17 mouse cellular contexts compared by ENCODE assay signal in genomic region chr1:184503827-184504355, GRCm38 (mm10).
DNase-seq lines count a peak whose midpoint lies in the region; ATAC-seq and TF ChIP-seq lines count a peak whose summit lies in the region.
"Had no signal": no experiment of that assay in that cellular context is flagged by ENCODE, and none has a peak within 500 bp of the region (broad histone marks: within the 10 kb centered on the region; RNA-seq: fewer than 3 reads in every experiment).

No protein-coding gene starts in this region.

- 67% methylated on average over 4 of the region's 4 CpGs for WGBS in lung, adult 2 months
- 53% methylated on average over 4 of the region's 4 CpGs for WGBS in lung, postnatal 0 days
- 83% methylated on average over 4 of the region's 4 CpGs for WGBS in hindbrain, embryonic 10.5 days

- no peak overlapping the region for H3K4me2 ChIP-seq in lung, postnatal 0 days (replicated peaks; ENCODE audit: low read depth, low read length)
- H3K4me2 ChIP-seq: embryonic facial prominence, embryonic 15.5 days; forebrain, embryonic 15.5 days; heart, embryonic 12.5 days; hindbrain, embryonic 15.5 days had no signal

- H3K4me1 ChIP-seq in lung, adult 2 months (ENCODE audit: control insufficient read depth, insufficient read depth, low read length) = no peaks in the 10 kb centered on the region; the same call in 1 of the 2 replicates
- H3K4me1 ChIP-seq in lung, postnatal 0 days (ENCODE audit: insufficient read depth, low read depth, low read length) = no peaks in the 10 kb centered on the region
- no peaks in the 10 kb centered on the region for H3K4me1 ChIP-seq in hindbrain, embryonic 10.5 days (replicated peaks)
- H3K4me1 ChIP-seq: embryonic facial prominence, embryonic 15.5 days; forebrain, embryonic 15.5 days; heart, embryonic 12.5 days; hindbrain, embryonic 15.5 days had no signal

- DNase-seq in lung, adult 18-20 months = peak; percentile 24 to 57
- DNase-seq in lung, adult 2 months = no peak
- peak; percentile 46 for DNase-seq in lung, postnatal 0 days (ENCODE audit: low spot score)
- DNase-seq in lung, postnatal 36 days = peak; percentile 82
- DNase-seq in T-cell, adult 2 months (ENCODE audit: low spot score) = no peak
- DNase-seq in hindbrain, embryonic 10.5 days (ENCODE audit: low spot score) = no peak
- DNase-seq: adrenal gland, adult 2 months; adrenal gland, postnatal 25 days; cerebellum, adult 2 months; cerebellum, postnatal 10 days; embryo, embryonic 11 days; heart, adult 2 months had no signal

- no peak for TF ChIP-seq POLR2A in lung, adult 2 months (IDR thresholded peaks at IDR 0.05; ENCODE audit: borderline replicate concordance, extremely low read depth, low read depth, low read length)

- ATAC-seq in lung, postnatal 0 days = peak; percentile 33
- ATAC-seq in erythroblast, adult 5-6 weeks (replicated peaks; ENCODE audit: low FRiP score, poor library complexity, severe bottlenecking) = no peak
- ATAC-seq: forebrain, embryonic 15.5 days had no signal

- H3K27me3 ChIP-seq in lung, postnatal 0 days (replicated peaks; ENCODE audit: insufficient read depth, low read length) = no peaks in the 10 kb centered on the region
- no peaks in the 10 kb centered on the region for H3K27me3 ChIP-seq in hindbrain, embryonic 10.5 days (ENCODE audit: insufficient read depth, poor library complexity, severe bottlenecking)
- H3K27me3 ChIP-seq: embryonic facial prominence, embryonic 15.5 days; forebrain, embryonic 15.5 days; heart, embryonic 12.5 days; hindbrain, embryonic 15.5 days had no signal

- H3K9ac ChIP-seq in lung, postnatal 0 days (replicated peaks; ENCODE audit: low read depth) = no peak overlapping the region
- H3K9ac ChIP-seq: embryonic facial prominence, embryonic 15.5 days; forebrain, embryonic 15.5 days; heart, embryonic 12.5 days; hindbrain, embryonic 15.5 days had no signal

- TF ChIP-seq CTCF in lung, adult 2 months (IDR thresholded peaks at IDR 0.05; ENCODE audit: insufficient read depth, low read length) = no peak
- no peak for TF ChIP-seq CTCF in lung, postnatal 0 days (IDR thresholded peaks at IDR 0.05)

- peak; percentile 68 for TF ChIP-seq EP300 in lung, postnatal 0 days (IDR thresholded peaks at IDR 0.05)

- no peaks in the 10 kb centered on the region for H3K9me3 ChIP-seq in lung, postnatal 0 days (ENCODE audit: low read length)
- H3K9me3 ChIP-seq in hindbrain, embryonic 10.5 days = 0 out of 2 replicates have a peak, but pooled peaks cover 3% of the 10 kb centered on the region
- H3K9me3 ChIP-seq: embryonic facial prominence, embryonic 15.5 days; forebrain, embryonic 15.5 days; hindbrain, embryonic 15.5 days had no signal

- H3K27ac ChIP-seq in lung, postnatal 0 days (ENCODE audit: low read length) = peak overlapping the region; percentile 27; the same call in 1 of the 2 replicates
- H3K27ac ChIP-seq in hindbrain, embryonic 10.5 days = no peak overlapping the region
- H3K27ac ChIP-seq: embryonic facial prominence, embryonic 15.5 days; forebrain, embryonic 15.5 days; heart, adult 2 months; hindbrain, embryonic 15.5 days had no signal

- no peak overlapping the region for H3K4me3 ChIP-seq in lung, adult 2 months (replicated peaks; ENCODE audit: extremely low read depth, low read depth, low read length)
- no peak overlapping the region for H3K4me3 ChIP-seq in lung, postnatal 0 days (ENCODE audit: low read depth, low read length)
- H3K4me3 ChIP-seq in hindbrain, embryonic 10.5 days = no peak overlapping the region
- H3K4me3 ChIP-seq: embryonic facial prominence, embryonic 15.5 days; forebrain, embryonic 15.5 days; heart, adult 2 months; heart, embryonic 12.5 days; hindbrain, embryonic 15.5 days had no signal

- no peaks in the 10 kb centered on the region for H3K36me3 ChIP-seq in lung, postnatal 0 days (ENCODE audit: insufficient read depth, low read length)
- no peaks in the 10 kb centered on the region for H3K36me3 ChIP-seq in hindbrain, embryonic 10.5 days
- H3K36me3 ChIP-seq: embryonic facial prominence, embryonic 15.5 days; forebrain, embryonic 15.5 days; heart, embryonic 12.5 days; hindbrain, embryonic 15.5 days had no signal

Comparison
In these comparisons a context has a peak if more than half of its experiments do, and no peak if none do; other contexts are left out.
1. DNase-seq: peak in lung, adult 18-20 months (2 of 2), lung, postnatal 0 days (single experiment) and lung, postnatal 36 days (single experiment); none in lung, adult 2 months (single experiment), T-cell, adult 2 months (single experiment) and hindbrain, embryonic 10.5 days (single experiment).